Mouse (Mus musculus) heart, postnatal 10 days (tissue): ENCODE measurements around the gene Samd4b. TPM values are rescaled to one million over a fixed set of nuclear protein-coding genes. Genes with fewer than 3 reads are reported as not detected.
A peak's percentile ranks its signal among the peaks of the same experiment; 100 is the strongest.
"Not testable (repeated sequence)": the region's sequence is repeated elsewhere in the genome, so short reads cannot be mapped to it uniquely, and the experiment has no call there.

ENCODE experiments used
- DNase-seq, 2 experiments: peaks; one replicate each; pipeline ENCODE4 v3.0.0; 2021
- intact Hi-C: fragments of 180-260 bp; cut with DNase I; formaldehyde crosslinking; loops from one replicate; pipeline ENCODE4 v1.15.1; 2025
- total RNA-seq, 2 experiments: library from RNA; stranded (reverse); gene quantifications; 2 replicates each; pipeline ENCODE4 v1.2.3; 2021

The Samd4b gene
- total RNA-seq, 2 experiments from 2014 or later, result 37.7 to 40.4 TPM

DNA sequence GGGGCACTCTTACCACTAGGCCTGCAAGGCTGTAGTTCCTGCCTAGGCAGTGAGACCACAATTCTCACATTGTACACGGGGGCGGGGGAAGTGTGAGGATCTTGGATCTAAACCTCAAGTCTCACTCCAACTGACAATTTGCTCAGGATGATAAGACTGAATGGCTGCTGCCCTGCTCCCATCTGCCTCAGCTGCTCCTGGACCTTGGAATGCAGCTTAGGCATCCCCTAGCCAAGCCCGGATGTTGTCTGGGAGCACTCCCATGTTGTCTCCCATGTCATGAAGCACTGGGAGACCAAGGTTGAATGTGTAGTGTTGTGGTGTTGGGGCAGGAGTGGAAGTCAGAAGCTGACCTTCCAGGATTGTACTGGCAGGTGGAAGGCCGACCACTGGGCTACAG, 30.4 kb downstream of the Samd4b start:
- intact Hi-C loops, result loop anchor here (10.0 kb wide), 1 partner anchor 123 kb away; no protein-coding TSS in a partner anchor
- no peak for DNase-seq

DNA sequence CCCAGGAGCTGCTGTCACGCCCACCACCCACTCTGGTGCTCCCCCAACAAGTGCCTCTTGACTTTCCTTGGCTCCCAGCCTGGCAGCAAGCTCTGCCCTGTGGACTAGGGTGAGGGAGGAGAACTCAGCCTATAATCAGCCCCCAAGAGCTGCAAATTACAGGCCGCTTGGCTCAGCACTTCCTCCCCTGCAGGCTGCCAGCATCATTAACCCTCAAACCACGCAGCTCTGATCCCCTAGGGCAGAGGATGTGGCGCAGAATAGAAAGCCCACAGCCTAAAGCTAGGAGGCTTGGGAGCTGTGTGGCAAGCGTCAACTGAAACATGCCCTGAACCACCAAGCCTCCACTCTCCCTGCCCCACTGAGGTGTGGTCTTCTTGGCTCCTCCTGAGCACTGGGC, 32.5 kb downstream of the Samd4b start:
- no peak for DNase-seq
- intact Hi-C loops, result loop anchor here (10.0 kb wide), 1 partner anchor 121 kb away; no protein-coding TSS in a partner anchor

DNA sequence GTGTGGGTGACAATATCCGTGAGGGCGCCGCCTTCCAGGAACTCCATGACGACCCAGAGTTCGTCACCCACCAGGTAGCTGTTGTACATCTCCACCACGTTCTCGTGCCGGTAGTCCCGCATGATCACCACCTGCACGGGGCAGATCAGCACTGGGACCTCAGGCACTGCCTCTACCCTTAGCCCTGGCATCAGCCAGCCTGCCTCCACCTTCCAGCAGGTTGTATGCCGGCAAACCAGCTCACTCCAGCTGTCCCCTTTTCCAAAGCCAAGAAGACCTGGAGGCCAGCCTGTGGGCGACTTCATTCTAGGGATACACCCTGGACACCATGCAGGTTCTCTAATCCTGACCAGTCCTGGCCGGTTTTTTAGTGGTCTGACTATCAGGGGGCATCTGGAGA, 35.0 kb downstream of the Samd4b start:
- DNase-seq, result no peak
- intact Hi-C loops, result loop anchor here (10.0 kb wide), 1 partner anchor 118 kb away; no protein-coding TSS in a partner anchor

GRCm38 (mm10) chr7:28562371-28562770, 35.6 kb downstream of the Samd4b start:
- intact Hi-C loops, result loop anchor here (10.0 kb wide), 1 partner anchor 118 kb away; no protein-coding TSS in a partner anchor
- DNase-seq, result no peak

DNA sequence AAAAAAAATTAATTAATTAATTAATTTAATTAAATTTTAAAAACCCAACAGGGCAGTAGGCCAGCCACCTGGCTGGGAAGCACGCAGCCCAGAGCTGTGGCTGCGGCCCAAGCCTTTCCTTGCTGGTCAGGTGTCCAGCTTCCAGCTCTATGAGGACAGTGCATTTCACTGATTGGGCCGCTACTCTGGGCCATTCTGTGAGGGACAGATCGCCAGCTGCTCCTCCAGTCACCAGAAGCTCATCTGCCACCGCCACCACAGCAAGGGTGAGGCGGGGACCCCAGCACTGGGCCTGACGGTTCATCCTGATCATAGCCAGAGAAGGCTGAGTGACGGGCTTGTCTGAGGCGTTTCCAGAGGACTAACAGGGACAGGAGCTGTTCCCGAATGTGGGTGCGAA, 36.0 kb downstream of the Samd4b start:
- DNase-seq, result no peak
- intact Hi-C loops, result loop anchor here (10.0 kb wide), 1 partner anchor 117 kb away; no protein-coding TSS in a partner anchor

- intact Hi-C loops, result loop anchor here (10.0 kb wide), 1 partner anchor 116 kb away; no protein-coding TSS in a partner anchor
Measured at GRCm38 (mm10) chr7:28560856-28561255, 37.1 kb downstream of the Samd4b start.

DNA sequence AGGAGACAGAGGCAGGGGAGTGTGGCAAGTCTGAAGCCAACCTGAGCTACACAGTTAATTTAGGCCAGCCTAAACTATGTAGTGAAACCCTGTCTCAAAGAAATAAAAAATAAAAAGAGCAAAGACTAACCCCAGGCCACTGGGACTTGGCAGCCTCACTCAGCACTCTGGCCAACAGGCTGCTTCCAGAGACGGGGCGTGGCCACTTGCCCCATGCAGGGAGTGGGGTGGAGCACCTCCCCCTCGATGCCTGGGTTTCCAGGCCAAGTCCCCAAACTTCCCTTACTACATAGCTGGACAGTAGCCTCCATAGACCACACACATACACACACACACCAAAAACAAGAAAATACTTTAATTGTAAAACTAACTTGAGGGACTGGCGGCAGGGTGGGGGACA, 39.5 kb downstream of the Samd4b start:
- DNase-seq, result peak; percentile 70 to 72
- intact Hi-C loops, result no loop called here

More at GRCm38 (mm10) chr7:28560856-28561255, 37.1 kb downstream of the Samd4b start:
- DNase-seq, result no peak

DNA sequence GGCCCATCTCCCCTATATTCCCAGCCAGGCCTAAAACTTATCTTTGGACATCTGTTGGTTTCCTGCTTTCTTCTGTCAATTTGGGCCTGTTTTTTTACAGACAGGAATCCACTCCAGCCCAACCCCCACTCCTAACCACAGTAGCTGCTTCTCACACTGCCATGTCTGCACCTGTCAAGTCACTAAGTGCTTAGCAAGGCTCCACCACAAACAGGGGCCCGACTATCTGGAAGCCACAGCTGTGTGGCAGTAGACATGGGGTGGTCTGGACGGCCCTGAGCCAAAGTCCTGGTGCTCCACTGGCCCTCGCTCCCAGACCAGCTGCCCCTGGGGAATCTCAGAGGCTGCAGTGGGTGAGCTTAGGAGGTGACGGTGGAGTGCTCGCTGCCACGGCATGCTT, 40.2 kb downstream of the Samd4b start:
- intact Hi-C loops, result no loop called here
- DNase-seq, result no peak

DNA sequence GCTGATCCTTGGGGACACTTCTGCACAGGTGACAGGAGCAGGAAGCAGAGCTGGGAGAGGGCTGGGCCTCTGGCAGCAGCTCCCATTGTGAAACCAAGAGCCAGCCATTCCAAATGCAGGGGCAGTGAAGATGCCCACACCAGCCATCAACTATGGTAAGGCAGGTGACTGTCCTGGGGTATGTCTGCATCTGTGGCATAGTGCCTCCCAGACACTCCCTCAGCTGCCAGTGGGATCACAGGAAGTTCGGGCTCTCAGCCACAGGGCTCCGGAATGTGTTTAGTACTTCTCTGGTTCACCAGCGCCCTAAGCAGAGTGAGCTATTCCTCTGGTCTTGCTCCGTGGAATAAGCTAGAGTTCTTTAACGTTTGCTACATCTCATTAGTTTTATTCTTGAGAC, 40.9 kb downstream of the Samd4b start:
- DNase-seq, result no peak
- intact Hi-C loops, result no loop called here

DNA sequence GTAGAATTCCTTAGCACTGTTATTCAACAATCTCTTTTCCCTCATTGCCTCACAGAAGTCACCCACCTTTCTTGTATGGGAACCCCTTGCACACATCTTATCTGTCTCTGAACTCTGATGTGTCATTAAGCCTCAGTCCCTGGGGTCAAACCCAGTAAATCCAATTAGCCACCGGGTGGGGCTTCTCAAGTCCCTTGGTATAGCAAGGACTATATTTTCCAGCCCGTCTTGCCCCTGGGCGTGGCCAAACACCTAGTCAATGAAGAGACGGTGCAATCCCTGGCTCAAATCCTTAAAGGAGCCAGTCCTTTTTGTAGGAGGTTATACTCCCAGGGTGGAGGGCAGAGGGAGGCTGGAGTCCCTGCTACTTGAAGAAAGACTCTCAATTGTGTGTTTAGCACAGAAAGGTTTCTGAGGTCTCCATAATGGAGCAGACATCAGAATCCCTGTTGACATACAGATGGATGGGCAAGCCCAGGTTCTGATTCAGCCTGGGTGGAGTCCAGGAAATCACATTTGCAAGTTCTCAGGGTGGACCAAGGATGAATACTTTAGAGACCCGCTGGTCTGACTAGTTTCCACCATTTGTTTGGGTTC, 41.9 kb downstream of the Samd4b start:
- DNase-seq, result no peak
- intact Hi-C loops, result no loop called here

DNA sequence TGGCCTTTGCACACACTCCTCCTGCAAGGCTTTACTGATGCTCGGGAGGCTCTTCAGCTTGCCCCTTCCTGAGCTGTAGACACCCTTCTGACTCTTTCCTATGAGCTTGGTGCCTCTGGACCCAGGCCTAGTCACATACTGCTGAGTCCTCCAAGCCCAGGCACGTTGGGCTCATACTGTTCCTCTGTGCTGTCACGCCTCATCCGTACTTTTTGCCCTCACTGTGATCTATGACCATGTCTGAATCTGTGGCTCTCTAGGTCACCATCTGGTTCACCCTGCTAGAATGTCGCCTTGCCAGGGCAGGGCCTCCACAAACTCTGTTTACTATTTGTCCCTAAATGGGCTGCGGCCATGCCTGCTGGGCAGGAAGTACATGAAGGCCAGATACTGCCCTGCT, 44.9 kb downstream of the Samd4b start:
- intact Hi-C loops, result no loop called here
- DNase-seq, result no peak

DNA sequence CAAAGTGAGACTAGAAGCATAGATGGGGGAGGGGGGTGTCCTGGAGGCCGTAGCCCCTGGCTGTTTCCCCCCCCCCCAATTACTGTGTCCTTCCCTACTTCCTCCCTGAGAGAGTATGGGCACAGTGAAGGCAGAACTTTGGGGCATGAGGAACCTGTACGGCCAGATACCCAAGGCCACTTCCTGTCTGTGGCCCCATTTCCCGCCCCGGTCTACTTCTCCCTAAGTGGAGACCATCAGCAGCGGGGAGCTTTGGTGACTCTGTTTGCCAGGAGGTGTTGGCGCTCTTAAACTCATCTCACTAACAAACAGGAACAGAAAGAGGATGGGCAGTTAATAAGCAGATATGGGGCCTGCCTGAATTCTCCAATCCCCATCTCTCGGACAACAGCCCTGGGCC, 50.3 kb downstream of the Samd4b start:
- intact Hi-C loops, result no loop called here
- no peak for DNase-seq

DNA sequence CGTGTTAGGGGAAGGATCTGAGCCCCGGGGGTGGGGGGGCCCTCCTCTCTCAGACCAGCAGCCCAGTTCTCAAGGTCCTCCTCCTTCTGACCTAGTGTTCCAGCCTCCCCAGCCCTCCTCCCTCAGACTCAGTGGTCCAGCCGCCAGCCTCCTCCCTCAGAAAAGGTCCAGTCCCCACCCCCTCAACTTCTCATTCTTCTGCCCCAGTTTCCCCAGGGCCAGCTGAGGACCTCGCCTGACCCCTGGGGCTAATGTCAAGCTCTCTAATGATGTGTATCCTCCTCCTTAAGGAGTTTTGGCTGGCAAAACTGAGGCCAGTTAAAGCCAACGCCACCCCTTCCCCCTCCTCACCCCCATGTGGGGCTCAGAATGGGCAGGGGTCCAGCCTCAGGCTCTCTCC, 50.8 kb downstream of the Samd4b start, which contains the start of gene Nccrp1:
Gene Nccrp1, minus strand, starts transcription at position 101 of the 400 bp plus-strand sequence.
- intact Hi-C loops, result no loop called here
- DNase-seq, result no peak

DNA sequence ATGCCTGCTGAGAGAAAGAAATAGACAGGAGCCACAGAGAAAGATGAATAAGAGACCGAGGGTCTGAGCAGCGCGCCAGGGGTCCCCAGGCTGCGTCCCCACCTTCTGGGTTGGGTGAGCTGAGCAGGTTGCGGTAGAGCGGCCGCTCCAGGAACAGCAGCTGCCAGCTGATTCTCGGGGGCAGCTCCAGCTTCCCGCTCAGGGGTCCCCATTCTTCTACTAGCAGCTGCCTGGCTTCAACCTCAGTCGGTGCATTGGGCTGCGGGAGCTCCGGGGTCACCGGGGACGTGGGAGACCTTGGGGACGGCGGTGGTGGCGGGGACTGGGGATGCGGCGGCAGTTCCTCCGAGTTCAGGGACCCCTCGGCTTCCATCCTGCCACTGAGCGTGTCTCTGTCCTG, 51.3 kb downstream of the Samd4b start:
- intact Hi-C loops, result no loop called here
- no peak for DNase-seq

- DNase-seq, result no peak
- intact Hi-C loops, result no loop called here
Measured at GRCm38 (mm10) chr7:28545891-28546210, 52.1 kb downstream of the Samd4b start.

GRCm38 (mm10) chr7:28545048-28545890, 52.7 kb downstream of the Samd4b start:
- DNase-seq, result no peak
- intact Hi-C loops, result no loop called here

DNA sequence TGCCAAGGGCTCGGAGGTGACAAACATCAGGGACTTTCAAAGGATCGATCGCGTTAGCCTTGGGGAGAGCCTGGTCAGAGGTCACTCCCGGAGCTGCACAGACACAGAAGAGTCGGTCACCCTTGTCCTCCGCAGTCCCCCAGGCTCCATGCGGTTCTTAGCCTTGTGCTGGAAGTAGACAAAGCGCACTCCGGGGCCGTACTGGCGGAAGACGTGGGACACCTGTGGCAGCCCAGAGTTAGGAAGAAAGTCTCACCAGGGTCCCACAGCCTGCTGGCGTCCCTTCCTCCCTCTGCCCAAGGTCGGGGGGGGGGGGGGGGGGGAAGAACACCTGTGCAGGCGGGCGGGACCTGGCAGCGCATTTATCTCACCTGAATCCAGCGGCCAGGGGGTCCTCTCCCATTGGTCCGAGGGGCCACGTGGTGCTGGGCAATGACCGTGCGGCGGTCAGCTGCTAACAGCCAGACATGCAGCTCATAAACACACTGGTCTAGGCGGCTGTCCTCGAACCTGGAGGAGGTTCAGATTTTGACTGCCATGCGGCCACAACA, 53.8 kb downstream of the Samd4b start:
- intact Hi-C loops, result no loop called here

DNA sequence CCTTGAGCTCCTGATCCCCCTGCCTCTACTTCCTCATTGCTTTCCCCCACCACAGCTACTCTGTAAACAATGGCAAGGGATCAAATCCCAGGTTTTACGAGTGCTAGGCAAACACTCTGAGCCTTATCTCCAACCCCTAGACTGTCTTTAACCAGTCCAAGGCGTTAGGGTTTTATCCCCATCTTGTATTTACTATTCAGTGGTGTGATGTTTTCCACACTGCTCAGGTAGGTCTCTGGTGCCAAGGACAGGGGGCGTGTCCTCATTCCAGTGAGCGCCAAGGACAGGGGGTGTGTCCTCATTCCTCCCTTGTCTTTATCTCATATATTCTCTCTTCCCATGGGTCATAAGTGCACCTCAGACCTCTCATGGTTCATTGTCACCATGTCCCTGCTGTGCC, 57.4 kb downstream of the Samd4b start, which contains the start of gene Sycn:
Gene Sycn, plus strand, starts transcription at position 360 of the 400 bp plus-strand sequence.
- no peak for DNase-seq
- intact Hi-C loops, result no loop called here

More for the DNA sequence above, 53.8 kb downstream of the Samd4b start:
- no peak for DNase-seq

DNA sequence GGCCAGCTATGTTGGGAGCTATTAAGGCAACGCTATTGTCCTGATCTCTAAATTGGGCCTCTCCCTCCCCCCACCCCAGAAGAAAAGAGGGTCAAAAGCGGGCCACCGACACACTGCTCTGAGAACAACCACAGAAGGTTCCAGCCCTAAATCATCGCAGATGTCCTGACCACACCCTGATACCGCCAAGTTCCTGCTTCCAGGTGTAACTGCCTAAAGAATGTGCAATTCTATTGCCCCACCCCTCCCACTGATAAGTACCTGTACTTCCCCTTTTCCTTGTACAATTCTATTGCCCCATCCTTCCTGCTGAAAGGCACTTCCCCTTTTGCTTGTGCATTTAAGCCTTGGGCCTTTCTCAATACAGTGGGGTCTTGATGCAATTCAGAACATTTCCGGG, 59.1 kb downstream of the Samd4b start:
- intact Hi-C loops, DNase-seq: not testable (repeated sequence)

DNA sequence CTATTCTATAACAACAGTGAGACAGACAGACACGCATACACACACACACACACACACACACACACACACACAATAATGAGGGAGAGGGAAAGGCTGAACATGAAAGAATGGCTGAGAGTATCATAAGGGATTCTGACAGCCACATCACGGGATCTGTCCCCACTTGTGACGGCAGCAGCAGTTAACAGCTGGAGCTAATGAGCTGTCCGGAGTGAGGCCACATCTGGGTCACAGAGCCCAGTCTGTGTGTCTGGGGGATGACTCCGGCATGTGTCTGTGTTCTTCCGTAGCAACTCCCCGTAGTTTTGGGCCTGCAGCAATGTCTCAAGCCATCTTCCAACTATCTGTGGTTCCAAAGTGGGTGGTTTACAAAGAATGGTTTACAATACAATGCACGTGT, 65.9 kb downstream of the Samd4b start:
- intact Hi-C loops, result loop anchor here (5.0 kb wide), 1 partner anchor 70 kb away; no protein-coding TSS in a partner anchor
- DNase-seq, result no peak
